Mouse (Mus musculus): ENCODE measurements around the gene Bik.

DNA sequence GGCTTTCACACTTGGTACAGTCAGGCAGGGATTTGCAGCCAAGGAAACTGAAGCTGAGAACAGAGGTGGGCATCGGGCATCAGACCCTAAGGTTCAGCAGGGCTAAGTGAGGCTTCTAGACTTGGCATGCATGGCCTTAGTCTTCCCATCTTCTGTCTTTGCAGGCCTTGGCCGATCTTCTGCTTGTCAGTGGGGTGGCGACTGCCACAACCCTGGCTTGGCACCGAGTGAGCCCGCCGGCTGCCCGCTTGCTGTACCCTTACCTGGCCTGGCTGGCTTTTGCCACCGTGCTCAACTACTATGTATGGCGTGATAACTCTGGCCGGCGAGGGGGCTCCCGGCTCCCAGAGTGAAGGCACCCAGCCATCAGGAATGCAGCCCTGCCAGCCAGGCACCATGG lies 46.9 kb downstream of the Bik start:
- TF ChIP-seq CTCF (IDR thresholded peaks at IDR 0.05; ENCODE audit: extremely low read depth, insufficient read depth, insufficient read length, insufficient replicate concordance): no peak
- no peak for TF ChIP-seq POLR2A (IDR thresholded peaks at IDR 0.05; ENCODE audit: low read depth, low read length)
